Mouse (Mus musculus) c-Kit-positive CD71-negative TER-119-negative erythroid progenitor cells, embryonic 14.5 days (primary cell): ENCODE data around the gene Fbxo46.

Experiments
- DNase-seq: peaks from one replicate; pipeline ENCODE4 v3.0.0-alpha.2; 2013; ENCODE audit warnings: low read depth

Fbxo46 gene

GRCm38 (mm10) chr7:19170142-19170541 is 50.5 kb downstream of the Fbxo46 start:
- DNase-seq = no peak

GRCm38 (mm10) chr7:19171831-19172230 is 52.2 kb downstream of the Fbxo46 start:
- no peak for DNase-seq

GRCm38 (mm10) chr7:19172874-19173273 is 53.2 kb downstream of the Fbxo46 start:
- DNase-seq = peak; percentile 83

GRCm38 (mm10) chr7:19175708-19176515 is 56.3 kb downstream of the Fbxo46 start, which contains the start of gene Eml2:
TSS of gene Eml2 (plus strand) at chr7:19176421.
- no peak for DNase-seq

GRCm38 (mm10) chr7:19176516-19176947 is 56.9 kb downstream of the Fbxo46 start:
- no peak for DNase-seq

GRCm38 (mm10) chr7:19177216-19177615 is 57.6 kb downstream of the Fbxo46 start:
- DNase-seq = no peak

- no peak for DNase-seq
These were observed 58.4 kb downstream of the Fbxo46 start for GRCm38 (mm10) chr7:19178035-19178434.

- DNase-seq = peak; percentile 71
These were observed 58.9 kb downstream of the Fbxo46 start for GRCm38 (mm10) chr7:19178443-19179092.

- no peak for DNase-seq
These were observed 59.5 kb downstream of the Fbxo46 start for GRCm38 (mm10) chr7:19179173-19179572.

- DNase-seq = no peak
These were observed 60.3 kb downstream of the Fbxo46 start for GRCm38 (mm10) chr7:19179936-19180335.

GRCm38 (mm10) chr7:19180862-19181429 is 61.3 kb downstream of the Fbxo46 start:
- DNase-seq = no peak

- no peak for DNase-seq
These were observed 64.6 kb downstream of the Fbxo46 start for GRCm38 (mm10) chr7:19184250-19184649.

- no peak for DNase-seq
These were observed 65.1 kb downstream of the Fbxo46 start for GRCm38 (mm10) chr7:19184758-19185157.
